Mouse (Mus musculus) kidney, postnatal 25 days (tissue): ENCODE measurements at regions not wholly inside any gene's neighbourhood (a gene's known extent, or its start where the extent isn't known, plus 50 kb on each side); places are given as distances from the start of the nearest gene placed in this dataset.

Source experiments
- DNase-seq, 2 experiments: peaks; one replicate each; pipeline ENCODE4 v3.0.0; 2021; ENCODE audit warnings: mixed read lengths in 2 of 2

DNA sequence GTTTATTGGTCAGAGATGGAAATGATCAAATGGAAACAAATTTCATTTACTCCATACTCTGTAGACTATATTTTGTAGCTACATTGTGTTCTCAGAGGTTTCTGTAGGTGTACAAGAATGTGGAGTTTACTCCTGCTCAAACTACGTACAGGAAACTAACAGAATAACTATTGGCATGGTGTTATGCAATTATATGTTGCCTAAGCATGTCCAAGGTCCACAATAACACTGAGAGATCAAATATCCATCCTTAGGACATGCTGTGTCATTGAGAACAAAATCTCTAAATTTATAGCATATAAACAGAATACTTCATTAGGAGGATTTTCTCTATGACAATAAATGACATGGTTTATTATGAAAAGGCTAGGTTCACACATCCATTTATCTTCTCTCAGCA, 400.3 kb downstream of the Fam198b start:
- DNase-seq, result no peak

DNA sequence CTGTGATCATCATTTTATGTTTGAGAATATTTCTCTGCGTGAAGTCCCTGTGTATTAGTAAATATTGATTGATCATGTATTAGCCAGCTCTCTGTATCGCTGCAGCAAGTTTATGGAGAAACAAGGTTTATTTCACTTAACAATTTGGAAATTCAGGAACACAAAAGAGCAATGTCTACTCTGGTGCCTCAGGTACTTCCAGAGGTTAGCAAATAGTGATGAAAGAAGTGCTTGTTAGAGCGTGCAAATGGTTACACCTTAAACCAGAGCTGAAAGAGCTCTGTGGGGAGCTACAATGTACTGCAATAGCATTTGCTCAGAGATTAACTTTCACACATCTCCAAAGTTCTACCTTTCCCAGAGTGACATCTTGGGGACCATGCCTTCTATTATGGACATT, 400.9 kb downstream of the Fam198b start:
- DNase-seq, result no peak

DNA sequence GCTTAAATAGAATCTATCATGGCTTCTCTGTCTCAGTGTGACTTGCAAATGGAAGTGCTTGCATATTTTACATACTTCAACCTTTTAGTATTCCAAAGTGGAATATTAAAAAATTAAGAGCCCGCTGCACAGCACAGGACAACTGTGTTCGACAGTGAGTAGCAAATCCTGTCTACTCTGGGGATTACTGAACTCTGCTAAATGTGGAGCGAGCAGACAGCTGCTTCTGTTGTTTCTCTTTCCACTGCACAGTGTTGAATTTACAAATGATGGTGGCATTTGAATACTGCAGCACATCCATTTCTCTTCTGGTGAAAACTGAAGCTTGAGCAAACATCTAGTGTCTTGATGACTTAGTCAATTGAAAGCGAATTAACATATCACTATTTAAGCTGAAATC, 409.2 kb downstream of the Fam198b start:
- DNase-seq, result no peak

DNA sequence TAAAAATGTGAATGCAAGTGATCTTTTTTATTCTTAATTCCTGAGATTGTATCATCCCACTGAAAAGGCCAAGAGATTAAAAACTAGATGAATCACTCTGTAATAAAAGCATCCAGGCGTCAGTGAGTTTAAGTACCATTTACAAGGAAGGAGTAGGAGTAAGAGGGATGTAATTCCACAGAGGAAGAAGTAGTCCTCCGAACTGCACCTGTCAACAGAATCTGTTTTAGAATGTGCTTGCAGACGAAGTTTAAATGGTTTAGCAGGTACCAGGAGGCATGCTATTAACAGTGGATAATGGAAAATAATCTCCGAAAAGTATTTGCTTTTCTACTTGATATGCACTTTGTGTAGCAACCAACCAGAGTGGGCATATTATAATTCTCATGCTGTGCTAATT, 423.3 kb downstream of the Fam198b start:
- no peak for DNase-seq

DNA sequence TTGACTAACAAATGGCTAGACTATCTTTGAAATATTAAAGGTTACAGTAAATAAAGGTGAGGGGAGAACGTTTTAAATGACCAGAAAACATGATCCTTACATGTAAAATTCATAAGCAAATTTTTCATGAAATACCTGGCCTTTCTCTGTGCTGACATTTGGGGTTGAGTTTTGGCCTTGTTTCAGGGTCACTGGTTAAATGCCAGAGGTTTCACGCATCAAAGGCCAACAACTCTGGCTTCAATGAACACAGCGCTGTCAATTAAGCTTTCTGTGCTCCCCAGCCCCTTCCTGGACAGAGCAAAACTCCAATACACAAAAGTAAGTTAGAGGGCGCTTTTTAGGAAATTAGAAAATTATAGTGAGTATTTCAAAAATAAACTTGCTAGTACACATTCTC, 425.6 kb downstream of the Fam198b start:
- no peak for DNase-seq

DNA sequence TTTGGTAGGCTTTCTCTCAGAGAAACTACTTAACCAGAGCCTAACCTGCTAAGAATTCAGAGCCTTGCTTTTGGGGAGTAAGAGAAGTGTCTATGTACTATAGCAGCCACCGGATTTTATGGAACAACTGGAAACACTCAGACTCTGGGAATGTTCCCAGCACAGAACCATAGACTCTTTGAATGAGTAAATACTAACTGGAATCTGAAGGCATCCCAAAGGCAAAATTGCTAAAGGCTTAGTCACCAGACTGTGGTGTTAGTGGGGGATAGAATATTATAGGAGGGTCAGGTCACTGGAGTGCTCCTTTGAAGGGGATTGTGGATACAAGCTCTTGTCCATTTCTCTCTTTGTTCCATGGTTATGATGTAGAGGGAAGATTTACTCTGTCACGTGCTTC, 427.4 kb downstream of the Fam198b start:
- no peak for DNase-seq

DNA sequence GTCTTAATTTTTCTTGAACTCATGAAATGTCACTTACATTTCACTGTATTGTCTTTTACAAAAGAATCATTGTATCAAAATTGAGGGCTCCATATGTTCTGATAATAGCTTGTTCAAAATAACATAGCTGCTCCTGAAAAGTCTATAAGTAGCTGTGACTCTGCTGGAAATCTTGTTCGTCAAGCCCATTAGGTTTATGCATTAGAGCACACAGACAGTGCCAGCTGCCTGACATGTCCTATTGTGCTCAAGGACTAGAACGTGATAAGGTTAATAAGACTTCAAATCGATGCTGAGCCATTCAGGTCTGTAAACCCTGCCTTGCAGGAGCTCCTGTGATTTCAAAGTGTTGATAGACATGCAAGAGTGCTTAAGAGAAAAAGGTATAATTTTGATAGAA, 438.0 kb downstream of the Fam198b start:
- no peak for DNase-seq

DNA sequence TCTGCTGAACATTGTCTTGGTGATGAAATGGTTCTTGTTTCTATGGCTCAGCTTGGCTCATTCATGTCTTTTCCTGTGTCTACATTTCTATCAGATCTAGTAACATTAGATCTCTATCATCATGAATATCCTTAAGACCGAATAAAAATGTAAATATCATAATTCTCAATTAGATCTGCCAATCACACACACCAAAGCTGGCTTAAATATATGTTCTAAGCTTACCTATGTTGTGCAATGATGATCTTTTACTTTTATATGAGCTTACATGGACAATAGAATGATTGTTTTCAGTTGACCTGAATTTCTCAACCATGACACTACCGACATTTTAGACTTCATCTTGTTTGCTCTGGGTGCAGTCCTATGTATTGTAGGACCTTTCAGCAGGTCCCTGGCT, 440.4 kb downstream of the Fam198b start:
- no peak for DNase-seq

DNA sequence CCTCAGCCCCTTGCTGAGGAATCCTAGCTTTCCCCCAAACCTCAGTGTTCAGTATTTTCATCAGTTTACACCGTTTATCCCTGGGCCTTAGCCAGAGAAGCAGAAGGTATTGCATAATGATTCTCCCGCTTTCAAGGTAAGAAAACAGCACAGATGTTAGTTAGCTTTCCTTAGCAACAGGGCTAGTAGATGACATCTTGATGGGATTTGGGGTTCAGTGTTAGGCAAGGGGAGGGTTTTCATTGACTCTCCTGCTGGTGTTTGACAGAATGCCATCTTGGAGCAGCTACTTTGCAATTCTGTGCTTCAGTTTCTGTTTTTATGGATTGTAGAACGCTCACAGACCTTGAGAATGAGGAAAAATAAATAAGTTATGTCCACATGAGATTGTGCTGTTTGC, 447.4 kb downstream of the Fam198b start:
- no peak for DNase-seq

DNA sequence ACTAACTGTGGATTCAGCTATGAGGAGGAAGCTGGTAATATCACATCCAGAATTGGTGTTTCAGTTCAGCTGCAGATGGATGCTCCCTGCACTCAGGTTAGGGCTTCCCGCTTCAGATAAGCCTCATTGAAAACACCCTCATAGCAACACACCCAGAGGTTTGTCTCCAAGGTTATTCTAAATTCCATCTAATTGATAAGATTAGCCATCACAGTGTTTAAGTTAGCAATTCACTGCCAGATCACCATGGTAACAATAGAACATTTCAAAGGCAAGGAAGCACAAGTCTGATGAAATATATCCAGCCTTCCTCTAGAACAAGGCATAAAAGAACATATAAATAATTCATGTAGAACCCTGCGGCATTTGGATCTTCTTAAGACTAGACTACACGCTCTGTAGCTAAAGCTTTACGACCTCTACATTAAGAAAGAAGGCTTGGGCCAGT, 450.1 kb downstream of the Fam198b start:
- DNase-seq, result no peak

DNA sequence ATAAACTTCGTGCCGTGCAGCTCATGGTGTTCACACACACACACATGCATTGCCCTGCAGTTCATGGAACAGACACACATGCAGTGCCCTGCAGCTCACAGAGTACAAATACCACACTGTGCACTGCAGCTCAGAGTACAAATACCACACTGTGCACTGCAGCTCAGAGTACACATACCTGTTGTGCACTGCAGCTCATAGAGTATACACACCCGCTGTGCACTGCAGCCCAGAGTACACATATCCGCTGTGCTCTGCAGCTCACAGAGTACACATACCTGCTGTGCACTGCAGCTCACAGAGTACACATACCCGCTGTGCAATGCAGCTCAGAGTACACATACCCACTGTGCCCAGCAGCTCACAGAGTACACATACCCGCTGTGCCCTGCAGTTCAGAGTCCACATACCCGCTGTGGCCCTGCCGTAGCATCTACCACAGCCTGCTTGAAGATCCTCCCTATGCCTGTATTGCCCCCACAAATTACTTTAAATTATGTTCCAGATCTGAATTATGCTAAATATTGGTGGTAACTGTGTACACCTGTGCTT, 451.9 kb downstream of the Fam198b start:
- no peak for DNase-seq

DNA sequence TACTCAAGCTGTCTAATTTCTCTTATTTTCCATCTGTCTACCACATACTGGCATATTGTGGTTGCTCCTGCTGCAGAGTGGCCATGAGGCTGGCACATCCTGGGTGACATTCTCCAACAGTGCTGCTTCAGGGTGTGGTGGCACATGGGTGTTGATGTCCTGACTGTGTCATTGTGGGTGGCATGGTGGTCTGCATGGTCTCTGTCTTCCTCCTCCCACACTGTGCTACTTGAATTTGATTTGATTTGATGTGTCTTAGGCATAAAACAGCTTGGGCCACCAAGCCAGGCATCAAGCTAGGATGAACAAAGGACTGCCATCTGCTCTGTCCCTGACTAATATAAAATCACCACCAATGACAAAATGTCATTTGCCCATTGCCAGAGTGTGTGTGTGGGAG, 434.7 kb downstream of the Gria2 start:
- DNase-seq, result no peak

DNA sequence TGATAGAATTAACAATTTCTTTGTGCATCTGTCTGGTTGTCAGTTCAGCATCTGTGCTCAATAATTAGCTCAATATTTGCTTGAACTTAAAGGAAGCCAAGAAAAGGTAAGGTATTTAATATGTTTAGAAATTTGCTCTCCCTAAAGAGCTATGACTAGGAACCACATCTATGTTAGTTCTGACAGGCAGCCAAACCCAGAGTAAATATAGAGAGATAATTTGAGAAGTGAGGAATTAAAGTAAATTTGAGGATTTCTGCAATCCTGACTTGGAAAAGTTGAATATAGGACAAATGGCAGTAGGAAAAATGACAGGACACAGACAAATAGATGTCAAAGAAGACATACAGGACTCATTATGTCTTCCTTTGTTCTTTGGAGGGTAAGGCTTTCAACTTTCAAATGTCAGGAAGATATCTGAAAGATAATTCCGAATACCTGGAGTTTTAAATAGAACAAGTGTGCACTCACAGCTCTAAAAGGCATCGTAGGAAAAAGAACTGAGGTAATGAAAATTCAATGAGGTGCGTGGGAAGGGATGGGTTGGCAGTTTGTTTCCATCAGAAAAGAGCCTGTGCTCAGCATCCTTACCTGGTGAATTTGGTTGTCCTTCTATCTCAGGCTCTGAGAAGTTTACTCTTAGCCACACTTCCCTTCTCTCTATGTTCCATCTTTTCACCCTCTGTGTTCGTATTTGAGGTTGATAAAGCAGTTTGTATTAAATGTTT, 433.3 kb downstream of the Gria2 start:
- DNase-seq, result no peak

DNA sequence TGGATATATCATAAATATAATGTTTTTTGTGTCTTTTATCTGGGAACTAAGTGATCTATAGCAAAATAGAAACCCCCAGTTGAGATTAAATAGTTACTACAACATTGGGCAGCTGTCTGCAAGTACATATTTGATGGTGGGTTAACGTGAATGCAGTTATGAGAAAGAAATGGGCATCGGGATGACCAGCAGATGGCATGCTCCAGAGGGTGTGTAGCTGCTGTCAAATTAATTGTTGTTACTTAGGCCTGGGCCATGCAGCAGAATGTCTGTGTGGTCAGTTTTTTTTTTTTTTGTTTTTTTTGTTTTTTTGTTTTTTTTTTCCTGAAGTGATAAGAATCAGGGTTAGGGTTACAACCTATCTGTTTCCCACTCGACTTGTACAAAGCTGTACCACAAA, 430.2 kb downstream of the Gria2 start:
- DNase-seq, result no peak

DNA sequence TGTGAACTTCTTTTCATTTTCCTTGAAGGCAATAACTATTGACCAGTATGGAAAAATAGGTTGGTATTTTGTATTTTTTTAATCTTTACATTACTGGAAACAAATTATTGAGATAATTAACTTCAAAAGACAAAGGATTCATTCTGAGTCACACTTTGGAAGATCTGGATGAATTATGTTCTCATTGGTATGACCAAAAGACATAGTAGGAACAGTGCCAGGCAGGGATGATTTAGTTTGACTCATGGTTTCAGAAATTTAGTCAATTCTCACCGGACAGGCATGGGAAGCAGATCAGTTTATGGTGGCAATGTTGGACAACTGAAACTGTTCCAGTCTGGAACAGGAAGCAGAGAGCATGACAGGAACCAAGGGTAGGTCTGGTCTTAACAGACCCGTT, 416.6 kb downstream of the Gria2 start:
- no peak for DNase-seq

DNA sequence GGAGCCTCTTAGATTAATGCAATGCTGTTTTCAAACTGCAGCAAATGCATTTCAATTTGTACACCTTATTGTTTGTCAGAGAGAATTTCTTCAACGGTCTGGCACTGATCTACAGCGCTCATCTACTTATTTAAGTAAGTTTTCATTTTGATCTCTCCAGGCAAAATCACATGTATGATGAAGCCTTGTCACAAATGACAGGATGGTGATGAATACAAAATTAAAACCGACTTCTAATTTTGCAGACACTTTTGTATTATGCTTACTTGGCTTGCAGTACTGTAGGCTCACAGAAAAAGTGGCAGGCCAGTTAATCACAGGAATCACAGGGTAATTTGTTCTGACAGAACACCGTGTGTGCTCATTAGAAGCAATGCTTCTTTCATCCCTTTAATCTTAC, 406.4 kb downstream of the Gria2 start:
- DNase-seq, result no peak

DNA sequence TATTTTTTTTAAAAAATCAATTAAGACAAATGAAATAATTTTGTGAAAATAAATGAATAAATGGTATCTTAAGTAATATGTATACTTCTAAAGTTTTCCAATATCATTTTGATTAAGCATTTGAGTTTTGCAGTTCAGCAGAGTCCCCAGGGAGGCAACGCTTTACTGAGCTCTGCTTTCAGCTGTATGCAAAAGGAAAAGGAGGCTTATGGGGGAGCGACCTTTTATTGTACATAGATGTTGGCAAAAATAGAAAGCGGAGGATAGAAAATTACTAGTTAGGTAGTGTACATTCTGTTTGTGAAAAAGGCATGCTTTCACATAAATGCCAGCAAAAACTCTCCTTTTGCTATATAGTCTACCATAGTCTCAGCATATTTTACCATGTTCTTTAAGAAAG, 382.2 kb downstream of the Gria2 start:
- DNase-seq, result no peak

DNA sequence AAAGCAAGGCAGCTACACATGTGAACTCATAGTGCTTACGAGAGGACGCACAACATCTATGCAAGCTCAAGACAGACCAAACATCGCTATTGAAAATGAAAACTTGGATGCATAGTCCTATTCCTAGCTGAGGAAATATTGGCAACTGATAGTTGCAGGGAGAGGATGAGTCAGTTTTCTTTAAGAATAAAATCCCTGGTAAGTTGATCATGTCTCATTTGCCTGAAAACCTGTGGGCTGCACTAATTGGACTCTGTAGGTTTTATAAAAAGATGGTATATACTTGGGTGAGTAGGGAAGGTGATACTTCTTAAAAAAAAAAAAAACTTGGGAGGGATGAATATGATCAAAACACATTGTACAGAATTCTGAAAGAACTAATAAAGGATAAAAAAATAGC, 381.2 kb downstream of the Gria2 start:
- no peak for DNase-seq

DNA sequence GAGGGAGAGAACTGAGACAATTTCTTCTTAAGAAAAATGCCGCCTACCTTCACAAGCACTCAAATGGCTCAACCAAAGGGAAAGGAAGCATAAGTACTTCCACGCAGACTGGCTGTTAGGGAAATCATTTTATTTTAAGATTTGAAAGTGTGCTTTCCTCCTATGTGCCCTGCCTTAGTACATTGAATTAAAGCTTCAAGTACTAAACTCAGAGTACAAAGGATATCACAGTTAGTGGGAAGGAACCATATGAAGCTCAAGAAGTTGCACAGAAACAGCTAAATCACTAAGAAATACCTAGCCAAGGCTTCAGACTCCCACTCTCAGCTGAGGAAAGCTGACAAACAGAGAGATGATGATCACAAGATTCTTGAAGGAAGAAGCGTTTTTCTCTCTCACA, 380.5 kb downstream of the Gria2 start:
- DNase-seq, result no peak

DNA sequence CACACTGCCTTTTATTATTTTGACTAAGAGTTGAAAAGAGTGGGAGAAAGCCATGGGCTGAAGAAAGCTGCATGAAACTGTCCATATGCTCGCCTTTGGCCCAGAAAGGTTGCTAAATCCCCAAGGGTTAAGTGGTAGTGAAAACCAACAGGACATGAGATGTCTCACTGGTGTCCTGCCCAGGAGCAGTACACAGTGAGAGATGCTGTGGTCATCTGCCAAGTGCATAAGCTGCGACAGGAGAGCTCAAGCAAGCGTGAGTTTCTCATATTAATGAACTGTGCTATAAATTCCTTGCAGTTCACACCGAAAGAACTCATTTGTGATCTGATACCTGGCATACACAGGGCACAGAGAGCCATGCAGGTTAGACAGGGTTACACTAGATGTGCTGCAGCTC, 380.0 kb downstream of the Gria2 start:
- DNase-seq, result no peak
